Mouse (Mus musculus): ENCODE data around the gene Nfyc.

DNA sequence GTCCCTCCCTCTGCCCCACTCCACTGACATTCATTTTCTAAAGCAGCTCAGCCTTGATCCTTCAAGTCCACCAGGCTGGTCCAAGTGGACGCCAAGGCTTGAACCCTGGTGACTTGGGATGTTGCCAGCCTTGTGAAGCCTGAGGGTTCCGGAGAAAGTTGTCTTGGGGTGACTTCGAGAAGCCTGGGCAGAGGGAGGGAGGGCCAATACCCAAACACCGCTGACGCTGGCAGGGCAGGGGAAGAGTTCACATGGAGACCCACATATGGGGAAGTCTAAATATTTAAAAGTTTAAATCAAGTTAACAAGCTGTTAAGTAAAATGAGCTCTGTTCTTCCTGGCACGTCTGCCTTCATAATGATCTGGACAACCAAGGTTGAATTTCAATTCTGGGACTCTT, 98.6 kb downstream of the Nfyc start:
- TF ChIP-seq CTCF (IDR thresholded peaks at IDR 0.05; ENCODE audit: low read depth) (no peak), EP300 (IDR thresholded peaks at IDR 0.05; ENCODE audit: low read depth) (no peak)

Measured in liver, embryonic 14.5 days (tissue).